Mouse (Mus musculus): ENCODE data around the gene Sars.

The Sars gene

GRCm38 (mm10) chr3:108392299-108392698, 52.7 kb downstream of the Sars start:
- peak; percentile 35 for DNase-seq (ENCODE audit: low spot score)

GRCm38 (mm10) chr3:108389111-108389545, 55.9 kb downstream of the Sars start:
- peak; percentile 88 for DNase-seq (ENCODE audit: low spot score)

- no peak for DNase-seq (ENCODE audit: low spot score)
Observed at GRCm38 (mm10) chr3:108386186-108386585, 58.8 kb downstream of the Sars start.

GRCm38 (mm10) chr3:108384425-108384824, 60.6 kb downstream of the Sars start:
- DNase-seq (ENCODE audit: low spot score): no peak

GRCm38 (mm10) chr3:108383485-108384354, 61.3 kb downstream of the Sars start, which contains the start of gene Psrc1:
Psrc1 (plus strand) TSS chr3:108383839.
- DNase-seq (ENCODE audit: low spot score): peak; percentile 88

GRCm38 (mm10) chr3:108381945-108382875, 62.8 kb downstream of the Sars start:
- no peak for DNase-seq (ENCODE audit: low spot score)

- DNase-seq (ENCODE audit: low spot score): no peak
Observed at GRCm38 (mm10) chr3:108380695-108381094, 64.3 kb downstream of the Sars start.

- DNase-seq (ENCODE audit: low spot score): no peak
Observed at GRCm38 (mm10) chr3:108378875-108379663, 65.9 kb downstream of the Sars start.

Measured in yolk sac, embryonic 10.5 days (tissue).